Mouse (Mus musculus) midbrain, embryonic 16.5 days (tissue): Measurements from ENCODE around the gene 1700021F05Rik. TPM values are rescaled to one million over a fixed set of nuclear protein-coding genes. Genes with fewer than 3 reads are reported as not detected.
"Not testable (repeated sequence)": the region's sequence is repeated elsewhere in the genome, so short reads cannot be mapped to it uniquely, and the experiment has no call there.

Experiments
- ATAC-seq: fragments of 200-750 bp; cut with Nextera tagmentation; 2 replicates; pipeline ENCODE4 v1.8.0; 2017; ENCODE audit warnings: moderate TSS enrichment
- H3K27ac ChIP-seq: fragments of 300-500 bp; sonication (generic); 2 replicates; pipeline ENCODE4 v1.5.1; 2014; ENCODE audit warnings: mild to moderate bottlenecking, low read length, mixed read lengths
- H3K27me3 ChIP-seq: fragments of 300-500 bp; sonication (generic); 2 replicates; pipeline ENCODE4 v1.6.1; 2014; ENCODE audit warnings: low read depth, low read length, mixed read lengths; ENCODE audit not compliant: control insufficient read depth, insufficient read depth
- H3K36me3 ChIP-seq: fragments of 300-500 bp; sonication (generic); 2 replicates; pipeline ENCODE4 v1.6.1; 2014; ENCODE audit warnings: mild to moderate bottlenecking, low read length, moderate library complexity, mixed read lengths; ENCODE audit not compliant: control insufficient read depth, insufficient read depth
- H3K4me1 ChIP-seq: fragments of 300-500 bp; sonication (generic); 2 replicates; pipeline ENCODE4 v1.6.1; 2014; ENCODE audit warnings: mild to moderate bottlenecking, low read length, mixed read lengths; ENCODE audit not compliant: control insufficient read depth, insufficient read depth
- H3K4me2 ChIP-seq: fragments of 300-500 bp; sonication (generic); 2 replicates; pipeline ENCODE4 v1.6.1; 2014; ENCODE audit warnings: mild to moderate bottlenecking, low read length, mixed read lengths
- H3K4me3 ChIP-seq: fragments of 300-500 bp; sonication (generic); 2 replicates; pipeline ENCODE4 v1.5.1; 2014; ENCODE audit warnings: low read depth, mild to moderate bottlenecking, low read length, moderate library complexity, mixed read lengths
- H3K9ac ChIP-seq: fragments of 300-500 bp; sonication (generic); 2 replicates; pipeline ENCODE4 v1.6.1; 2014; ENCODE audit warnings: low read depth, low read length, mixed read lengths
- H3K9me3 ChIP-seq: fragments of 300-500 bp; sonication (generic); replicated peaks from 2 replicates; pipeline ENCODE4 v1.6.1; 2014; ENCODE audit warnings: mild to moderate bottlenecking, low read length, mixed read lengths; ENCODE audit not compliant: control insufficient read depth, poor library complexity, severe bottlenecking
- WGBS: fragments of 180-500 bp; shearing (Covaris S2); extraction: QIAGEN DNeasy Blood & Tissue Kit; methylation state at CpG from one replicate; pipeline ENCODE4 v1.1.7; 2014; 5-methylcytosine and 5-hydroxymethylcytosine counted together
- polyA plus RNA-seq: library from polyadenylated mRNA; unstranded; fragments of >200 nt; fragmentation: Nextera tagmentation; extraction: Ambion mirVana; gene quantifications from 2 replicates; pipeline ENCODE4 v1.2.1, GENCODE M21; 2015

1700021F05Rik gene
- polyA plus RNA-seq, 1 experiment from 2014 or later: 64.3 TPM

- Histone ChIP-seq H3K27me3 (no peaks in the 10 kb centered on the region), H3K36me3 (no peaks in the 10 kb centered on the region), H3K9ac (no peak overlapping the region), H3K4me2 (no peak overlapping the region), H3K9me3 (no peaks in the 10 kb centered on the region), H3K4me1 (no peaks in the 10 kb centered on the region), H3K27ac (no peak overlapping the region), H3K4me3 (no peak overlapping the region)
- ATAC-seq: no peak
- WGBS: 43% methylated on average over 3 of the region's 3 CpGs
These were observed 10.1 kb upstream of the 1700021F05Rik start for GRCm38 (mm10) chr10:43550923-43551322.

- H3K4me2 ChIP-seq: no peak overlapping the region
- WGBS: 58% methylated on average over 5 of the region's 5 CpGs
- H3K9me3 ChIP-seq: no peaks in the 10 kb centered on the region
- H3K27ac ChIP-seq: no peak overlapping the region
- ATAC-seq: no peak
- no peaks in the 10 kb centered on the region for H3K27me3 ChIP-seq
- no peaks in the 10 kb centered on the region for H3K36me3 ChIP-seq
- no peak overlapping the region for H3K9ac ChIP-seq
- no peaks in the 10 kb centered on the region for H3K4me1 ChIP-seq
- no peak overlapping the region for H3K4me3 ChIP-seq
These were observed 8.6 kb upstream of the 1700021F05Rik start for GRCm38 (mm10) chr10:43549411-43549810.

GRCm38 (mm10) chr10:43541153-43541544, 355 bp upstream of the 1700021F05Rik start:
- Histone ChIP-seq H3K36me3 (no peaks in the 10 kb centered on the region), H3K4me1 (peaks cover 13% of the 10 kb centered on the region), H3K27me3 (no peaks in the 10 kb centered on the region), H3K4me2 (peak overlapping the region; percentile 51; the same call in 1 of the 2 replicates), H3K9me3 (no peaks in the 10 kb centered on the region), H3K4me3 (peak overlapping the region; percentile 95), H3K27ac (no peak overlapping the region), H3K9ac (no peak overlapping the region)
- ATAC-seq: peak; percentile 29
- 47% methylated on average over 8 of the region's 8 CpGs for WGBS

GRCm38 (mm10) chr10:43539746-43540310, 966 bp downstream of the 1700021F05Rik start:
- 24% methylated on average over 12 of the region's 12 CpGs for WGBS
- no peak overlapping the region; the same call in 1 of the 2 replicates for H3K27ac ChIP-seq
- ATAC-seq: no peak
- no peaks in the 10 kb centered on the region for H3K9me3 ChIP-seq
- peak overlapping the region; percentile 88 for H3K9ac ChIP-seq
- H3K4me2 ChIP-seq: peak overlapping the region; percentile 51
- peak overlapping the region; percentile 95 for H3K4me3 ChIP-seq
- H3K36me3 ChIP-seq: no peaks in the 10 kb centered on the region
- peaks cover 13% of the 10 kb centered on the region for H3K4me1 ChIP-seq
- H3K27me3 ChIP-seq: no peaks in the 10 kb centered on the region

- Histone ChIP-seq H3K36me3 (no peaks in the 10 kb centered on the region), H3K4me2 (no peak overlapping the region), H3K9ac (no peak overlapping the region), H3K9me3 (no peaks in the 10 kb centered on the region), H3K4me1 (peaks cover 13% of the 10 kb centered on the region), H3K27me3 (no peaks in the 10 kb centered on the region), H3K27ac (no peak overlapping the region), H3K4me3 (no peak overlapping the region)
- WGBS: 95% methylated on average over 5 of the region's 5 CpGs
- no peak for ATAC-seq
These were observed 2.0 kb downstream of the 1700021F05Rik start for GRCm38 (mm10) chr10:43538831-43539230.

- ATAC-seq: no peak
- Histone ChIP-seq H3K9me3 (no peaks in the 10 kb centered on the region), H3K9ac (no peak overlapping the region), H3K27me3 (no peaks in the 10 kb centered on the region), H3K4me1 (peaks cover 13% of the 10 kb centered on the region), H3K27ac (no peak overlapping the region), H3K4me2 (no peak overlapping the region), H3K36me3 (no peaks in the 10 kb centered on the region), H3K4me3 (no peak overlapping the region)
- 99% methylated on average over 7 of the region's 7 CpGs for WGBS
These were observed 3.1 kb downstream of the 1700021F05Rik start for GRCm38 (mm10) chr10:43537652-43538051.

- H3K36me3 ChIP-seq: peaks cover 9% of the 10 kb centered on the region
- ATAC-seq: no peak
- WGBS: 78% methylated on average over 1 of the region's 1 CpGs
These were observed 6.4 kb downstream of the 1700021F05Rik start for GRCm38 (mm10) chr10:43534382-43534781.

GRCm38 (mm10) chr10:43527283-43528269, 13.2 kb downstream of the 1700021F05Rik start:
- no peak overlapping the region for H3K4me2 ChIP-seq
- 19% methylated on average over 15 of the region's 15 CpGs for WGBS
- H3K36me3 ChIP-seq: peaks cover 13% of the 10 kb centered on the region

More at GRCm38 (mm10) chr10:43534382-43534781, 6.4 kb downstream of the 1700021F05Rik start:
- Histone ChIP-seq H3K27ac (no peak overlapping the region), H3K4me2 (no peak overlapping the region), H3K4me3 (no peak overlapping the region), H3K9ac (no peak overlapping the region), H3K27me3 (no peaks in the 10 kb centered on the region), H3K4me1 (peaks cover 4% of the 10 kb centered on the region), H3K9me3 (no peaks in the 10 kb centered on the region)

GRCm38 (mm10) chr10:43523931-43524330, 16.9 kb downstream of the 1700021F05Rik start, which contains the start of gene Gm9803:
Gm9803 (plus strand) TSS chr10:43524084.
- H3K4me2 ChIP-seq, H3K36me3 ChIP-seq, H3K27ac ChIP-seq, H3K4me3 ChIP-seq, H3K27me3 ChIP-seq, H3K9ac ChIP-seq, ATAC-seq, H3K9me3 ChIP-seq: not testable (repeated sequence)
- peaks cover 16% of the 10 kb centered on the region for H3K4me1 ChIP-seq
- 99% methylated on average over 10 of the region's 10 CpGs for WGBS

More at GRCm38 (mm10) chr10:43527283-43528269, 13.2 kb downstream of the 1700021F05Rik start:
- peak overlapping the region; percentile 78 for H3K27ac ChIP-seq
- no peak overlapping the region for H3K4me3 ChIP-seq
- peak; percentile 86 for ATAC-seq
- no peaks in the 10 kb centered on the region for H3K27me3 ChIP-seq
- no peaks in the 10 kb centered on the region for H3K9me3 ChIP-seq
- H3K9ac ChIP-seq: peak overlapping the region; percentile 35
- peaks cover 16% of the 10 kb centered on the region for H3K4me1 ChIP-seq
